Mouse (Mus musculus): ENCODE measurements at regions not wholly inside any gene's neighbourhood (a gene's known extent, or its start where the extent isn't known, plus 50 kb on each side); places are given as distances from the start of the nearest gene placed in this dataset.

DNA sequence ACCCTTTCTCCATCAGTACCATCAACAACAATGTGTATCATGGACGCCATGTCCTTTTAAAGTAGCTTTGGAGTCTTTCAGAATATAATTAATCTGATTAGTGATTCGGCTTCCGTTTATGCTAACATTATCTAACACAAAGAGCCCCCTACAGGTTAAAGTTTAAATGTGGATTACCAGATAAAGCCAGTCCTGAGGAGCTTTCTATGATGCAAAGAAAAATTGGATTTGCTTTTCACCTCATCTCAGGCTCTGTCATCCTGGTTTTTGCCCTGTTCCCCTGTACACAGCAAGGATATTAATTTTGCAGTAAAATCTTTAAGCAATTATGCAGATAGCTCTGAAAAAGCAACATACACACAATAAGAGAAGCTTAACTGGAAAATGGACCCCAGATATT lies 412.7 kb upstream of the Tbc1d2b start:
- DNase-seq: no peak

DNA sequence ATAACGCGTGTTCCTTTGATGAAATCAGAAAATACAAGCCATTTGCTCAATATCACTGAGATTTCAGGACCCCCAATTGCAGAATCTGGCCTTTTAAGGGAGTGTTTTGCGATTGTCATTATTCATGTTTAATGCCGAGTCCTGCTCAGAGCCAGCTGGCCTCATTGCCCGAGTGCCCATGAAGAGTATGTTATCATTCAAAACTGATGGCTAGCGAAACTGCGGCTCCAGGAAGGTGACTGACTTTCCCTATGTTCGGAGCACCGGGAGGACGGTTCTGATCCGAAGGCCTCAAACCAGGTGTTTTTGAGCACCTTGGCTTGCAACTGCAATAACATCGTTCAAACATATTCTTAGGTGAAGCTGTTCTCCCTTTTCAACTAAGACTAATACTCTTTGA lies 419.5 kb upstream of the Tbc1d2b start:
- DNase-seq: no peak

DNA sequence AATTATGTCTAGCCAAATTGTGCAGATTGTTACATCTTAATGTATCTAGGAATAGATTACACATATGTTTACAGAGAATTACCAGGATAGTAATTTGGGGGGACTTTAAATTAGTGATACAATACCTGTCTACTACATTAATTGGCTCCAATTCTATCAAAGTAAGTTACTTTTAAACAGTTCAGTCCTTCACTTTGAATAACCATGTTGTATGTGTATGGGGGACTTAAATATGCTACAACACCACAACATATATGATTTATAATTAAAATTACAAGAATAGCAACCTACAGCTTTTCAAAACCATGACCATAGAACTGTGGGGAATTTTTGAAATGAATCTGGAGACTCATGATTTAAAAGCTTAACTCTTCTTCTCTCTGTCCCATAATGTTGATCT lies 420.5 kb upstream of the Tbc1d2b start:
- no peak for DNase-seq

GRCm38 (mm10) chr9:90691676-90692661 lies 421.4 kb upstream of the Tbc1d2b start:
- no peak for DNase-seq

DNA sequence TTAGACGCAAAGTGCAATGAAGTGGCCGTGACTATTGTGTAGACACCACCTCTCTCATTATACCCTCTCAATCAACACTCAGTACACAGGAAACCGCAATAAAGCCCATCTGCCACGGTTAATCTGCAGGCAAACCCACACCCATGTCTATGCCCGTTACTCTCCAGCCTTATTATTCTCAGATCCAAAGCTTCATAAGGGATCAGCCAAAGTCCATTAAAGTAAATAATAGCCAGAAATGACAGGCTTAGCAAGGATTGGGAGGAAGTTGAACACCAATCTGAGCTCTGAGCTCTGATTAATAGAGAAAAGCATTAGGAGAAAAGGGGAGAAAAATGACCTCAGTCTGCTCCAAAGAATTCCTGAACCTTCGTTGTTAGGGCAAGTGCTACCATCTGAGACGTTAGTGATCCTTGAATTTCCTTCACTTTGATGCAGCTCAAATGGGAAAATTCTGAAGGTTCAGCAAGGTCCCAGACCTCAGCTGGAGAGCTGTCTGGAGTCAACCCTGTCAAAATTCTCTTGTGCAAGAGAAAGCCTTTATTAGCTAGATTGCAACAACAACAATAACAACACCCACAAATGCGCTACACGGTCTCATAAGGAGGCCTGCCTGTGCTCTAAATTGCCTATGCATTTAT lies 422.5 kb upstream of the Tbc1d2b start:
- no peak for DNase-seq

DNA sequence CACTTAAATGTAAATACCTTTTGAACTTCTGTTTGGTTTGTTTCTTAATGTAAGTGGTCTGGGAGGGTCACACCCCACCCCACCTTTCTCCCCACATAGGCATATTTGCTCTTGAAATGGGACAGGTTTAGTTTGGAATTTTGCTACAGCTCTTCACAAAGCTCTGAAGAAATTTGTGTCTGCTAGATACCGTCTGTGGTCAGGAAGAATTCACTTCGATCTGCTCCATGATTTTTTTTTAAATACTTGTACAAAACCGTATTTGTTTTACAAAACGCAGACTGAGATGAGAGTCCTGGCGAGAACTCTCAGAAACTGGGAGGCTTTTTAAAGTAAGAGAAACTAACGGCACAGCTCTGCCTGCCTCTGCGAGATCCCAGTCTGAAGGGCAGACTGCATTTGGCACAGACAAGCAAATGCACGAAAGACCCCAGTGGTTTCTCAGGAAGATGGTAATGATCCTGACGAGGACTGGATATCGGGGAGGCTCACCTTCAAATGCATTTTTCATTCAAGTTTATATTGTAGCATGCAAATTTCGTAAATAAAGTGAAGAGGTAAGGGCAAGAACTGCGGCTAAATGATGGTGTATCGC lies 423.5 kb upstream of the Tbc1d2b start:
- DNase-seq: no peak

DNA sequence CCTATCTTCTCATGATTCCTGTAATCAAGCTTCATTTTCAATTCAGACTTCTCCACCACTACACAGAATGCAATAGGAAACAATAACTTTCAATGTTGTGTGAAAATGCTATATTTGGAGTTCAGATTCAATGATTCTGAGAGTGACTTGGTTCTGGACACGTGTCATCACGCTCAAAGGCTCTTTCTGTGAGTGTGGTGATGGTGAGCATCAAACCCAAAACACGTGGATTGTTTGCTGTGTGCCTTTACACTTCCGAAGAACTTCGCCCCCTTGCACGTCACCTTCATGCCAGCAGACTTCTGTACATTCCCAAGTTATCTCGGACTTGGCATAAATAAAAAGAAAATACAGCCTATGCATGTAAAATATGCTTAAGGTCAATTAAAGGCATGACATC lies 425.1 kb upstream of the Tbc1d2b start:
- no peak for DNase-seq

- no peak for DNase-seq
Measured at GRCm38 (mm10) chr9:90697279-90698000, 426.8 kb upstream of the Tbc1d2b start.

DNA sequence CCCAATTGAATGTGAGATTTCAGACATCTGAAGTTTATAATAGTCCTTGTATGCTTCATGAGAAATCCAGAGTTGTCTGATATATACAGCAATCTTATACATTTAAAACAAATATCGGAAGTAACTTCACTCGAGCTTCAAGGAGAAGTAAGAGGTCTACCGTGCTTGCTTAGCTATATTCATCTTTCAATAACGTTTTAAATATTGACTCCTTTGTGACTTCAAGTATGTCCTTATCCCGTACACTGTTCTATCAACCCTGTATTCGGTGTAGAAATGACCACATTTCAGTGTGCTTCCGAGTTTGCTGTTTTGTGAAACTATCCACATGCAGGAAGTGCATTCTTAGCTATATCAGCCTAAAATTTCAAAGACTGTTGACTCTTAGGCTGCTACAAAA lies 427.8 kb upstream of the Tbc1d2b start:
- no peak for DNase-seq

- DNase-seq: no peak
Measured at GRCm38 (mm10) chr9:90699064-90699463, 428.5 kb upstream of the Tbc1d2b start.

DNA sequence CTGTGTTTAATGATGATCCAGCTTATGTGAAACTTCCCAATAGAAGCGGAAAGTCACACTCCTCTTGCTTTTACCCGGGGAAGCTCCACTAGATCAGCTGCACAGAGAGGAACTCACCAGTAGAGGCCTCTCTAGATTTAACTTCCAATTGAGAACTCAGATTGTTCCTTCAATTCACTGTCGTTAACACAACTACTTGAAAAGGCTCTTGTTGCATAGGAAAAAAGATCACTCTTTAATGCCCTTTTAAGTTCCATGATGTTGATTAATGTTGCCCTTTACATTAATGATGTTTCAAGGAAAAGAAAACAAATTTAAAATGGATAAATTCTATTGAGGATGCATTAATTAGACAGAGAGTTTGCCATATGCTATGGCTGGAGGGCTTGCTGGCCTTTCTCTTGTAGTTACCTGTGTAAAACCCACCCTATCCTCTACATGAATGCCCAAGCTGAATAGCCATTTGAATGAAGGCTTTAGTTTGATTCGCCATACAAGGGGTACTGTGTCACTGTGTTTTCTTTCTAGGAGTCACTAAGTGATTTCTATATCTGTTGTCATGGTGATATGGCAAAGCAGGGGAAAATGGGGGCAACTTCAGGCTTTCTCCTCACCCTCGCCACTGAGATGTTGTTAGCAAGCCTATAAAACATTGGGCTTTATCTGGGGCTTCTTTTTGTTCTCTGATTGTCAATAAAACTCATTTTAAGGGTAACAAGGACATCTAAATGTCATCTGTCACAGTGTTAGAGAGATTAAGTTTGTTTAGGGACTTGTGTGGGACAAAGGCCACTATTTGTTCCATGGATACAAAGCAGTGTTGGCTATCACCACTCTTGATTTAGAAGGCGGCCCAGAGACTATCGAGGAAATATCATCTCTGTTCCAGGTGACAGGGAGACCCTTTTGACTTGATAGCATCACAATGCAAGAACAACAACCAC lies 429.9 kb upstream of the Tbc1d2b start:
- DNase-seq: no peak

GRCm38 (mm10) chr9:90701180-90701765 lies 430.7 kb upstream of the Tbc1d2b start:
- no peak for DNase-seq

- DNase-seq: no peak
Measured at GRCm38 (mm10) chr9:90713685-90714084, 443.1 kb upstream of the Tbc1d2b start.

DNA sequence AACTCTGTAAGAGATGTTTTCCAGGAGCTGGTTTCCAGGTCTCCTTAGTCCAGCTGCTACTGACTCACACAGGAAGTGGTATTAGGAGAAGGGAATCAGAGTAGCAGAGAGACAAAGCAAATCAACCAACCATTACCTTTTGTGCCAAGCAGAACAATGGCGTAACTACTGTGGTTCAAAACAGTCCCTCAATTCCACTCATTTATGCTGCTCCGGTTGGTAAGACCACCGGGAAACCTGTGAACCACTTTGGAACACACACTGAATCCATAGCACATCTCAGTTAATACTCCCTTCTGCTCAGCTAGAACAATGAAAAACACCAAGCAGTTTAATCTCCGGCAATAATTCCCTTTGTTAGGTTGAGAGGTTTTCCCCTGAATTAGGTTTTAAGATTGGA lies 460.8 kb upstream of the Tbc1d2b start:
- no peak for DNase-seq

DNA sequence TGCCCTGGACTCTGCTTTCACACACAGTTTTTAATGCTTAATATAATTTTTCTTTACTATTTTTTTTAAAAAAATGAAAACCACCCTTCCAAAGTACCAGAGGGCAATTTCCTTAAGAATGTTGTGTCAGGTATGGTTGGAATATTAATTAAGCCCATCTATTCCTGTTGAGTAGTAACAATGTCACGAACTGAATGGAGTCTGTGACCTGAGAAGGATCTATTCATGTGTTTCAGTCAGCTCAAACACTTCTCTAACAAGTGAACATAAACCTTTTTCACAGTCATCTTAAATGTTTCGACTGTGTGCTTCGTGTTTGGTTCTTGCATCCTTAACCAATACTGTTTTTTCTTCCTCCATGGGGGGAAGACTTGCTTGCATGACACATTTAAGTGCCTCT lies 486.6 kb upstream of the Tbc1d2b start:
- DNase-seq: no peak

- DNase-seq: no peak
Measured at GRCm38 (mm10) chr9:90774296-90774695, 503.7 kb upstream of the Tbc1d2b start.

- no peak for DNase-seq
Measured at GRCm38 (mm10) chr9:90789545-90789944, 518.9 kb upstream of the Tbc1d2b start.

DNA sequence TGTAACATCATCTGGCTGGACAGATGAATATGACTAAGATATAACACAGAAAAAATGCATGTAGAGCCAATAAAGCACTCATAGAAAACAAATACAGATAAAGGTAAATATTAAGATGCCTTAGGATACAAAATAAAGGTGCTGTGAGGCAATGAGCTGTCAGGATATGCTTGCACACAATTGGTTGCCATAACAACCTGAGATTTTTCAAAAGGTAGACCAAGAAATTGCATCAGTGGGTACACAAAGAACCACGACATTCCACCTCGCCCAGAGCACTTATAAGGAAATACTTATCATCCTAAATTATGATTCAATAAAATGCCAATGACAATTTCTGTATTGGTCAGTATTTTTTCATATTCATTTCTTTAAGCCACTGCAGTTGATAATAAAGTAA lies 521.3 kb upstream of the Tbc1d2b start:
- DNase-seq: no peak

GRCm38 (mm10) chr9:90816844-90817243 lies 545.4 kb upstream of the Zic4 start:
- no peak for DNase-seq

GRCm38 (mm10) chr9:90823574-90824280 lies 538.5 kb upstream of the Zic4 start:
- no peak for DNase-seq

DNA sequence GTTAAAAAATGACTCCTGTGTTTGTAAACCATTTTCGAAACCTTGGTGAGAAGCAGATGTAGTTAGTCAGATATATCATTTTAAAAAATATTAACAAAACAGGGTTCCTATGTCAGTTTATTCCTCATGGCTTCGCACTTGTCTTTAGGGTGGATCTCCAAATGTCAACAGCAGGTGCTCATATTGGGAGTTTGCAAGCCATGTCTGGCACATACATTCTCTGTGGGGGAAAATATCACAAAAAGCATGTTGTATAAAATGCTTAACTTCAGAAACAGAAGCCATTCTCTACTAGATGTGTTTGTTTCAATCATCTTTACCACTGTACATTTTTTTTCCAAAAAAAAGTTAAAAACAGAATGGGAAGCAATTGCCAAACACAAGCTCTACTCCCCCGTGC lies 534.7 kb upstream of the Zic4 start:
- no peak for DNase-seq
